Comparison of ENCODE assay signal across 28 mouse cellular contexts in genomic region chrX:60021007-60021406, GRCm38 (mm10). TPM values are rescaled to one million over a fixed set of nuclear protein-coding genes. Genes with fewer than 3 reads are reported as not detected.
A peak's percentile ranks its signal among the peaks of the same experiment; 100 is the strongest.
DNase-seq lines count a peak whose midpoint lies in the region; ATAC-seq and TF ChIP-seq lines count a peak whose summit lies in the region.
"Had no signal": no experiment of that assay in that cellular context is flagged by ENCODE, and none has a peak within 500 bp of the region (broad histone marks: within the 10 kb centered on the region; RNA-seq: fewer than 3 reads in every experiment).

No protein-coding gene starts in this region.

- TF ChIP-seq CTCF in layer of hippocampus, adult 2 months (conservative IDR thresholded peaks at IDR 0.05) = no peak

- ATAC-seq in common myeloid progenitor, adult 5-6 weeks (replicated peaks; ENCODE audit: low read depth, poor library complexity, severe bottlenecking) = 0 out of 2 replicates have a peak, but pooled peaks have one; percentile 36
- ATAC-seq in megakaryocyte, adult 5-6 weeks (ENCODE audit: poor library complexity, severe bottlenecking) = peak; percentile 77
- ATAC-seq: activated CD4-positive, CD25-positive, alpha-beta regulatory T cell, adult 4 months; forebrain, embryonic 14.5 days; forebrain, embryonic 16.5 days; Patski had no signal

- 89% methylated on average over 4 of the region's 4 CpGs for WGBS in limb, embryonic 10.5 days

- no peaks in the 10 kb centered on the region for H3K27me3 ChIP-seq in splenic B cell, adult 2 months (ENCODE audit: control insufficient read depth, insufficient read depth, low read length, poor library complexity, severe bottlenecking)
- H3K27me3 ChIP-seq in limb, embryonic 10.5 days (ENCODE audit: low read depth, poor library complexity, severe bottlenecking) = no peaks in the 10 kb centered on the region
- H3K27me3 ChIP-seq: embryonic facial prominence, embryonic 13.5 days; embryonic facial prominence, embryonic 15.5 days; forebrain, embryonic 12.5 days had no signal

- DNase-seq in 416B (ENCODE audit: low read depth) = peak; percentile 5
- peak; percentile 9 for DNase-seq in splenic B cell, adult 2 months (ENCODE audit: low read depth, low spot score)
- DNase-seq in layer of hippocampus, adult 2 months (ENCODE audit: low spot score in 2 of 2) = no peak
- DNase-seq in limb, embryonic 10.5 days (ENCODE audit: low spot score) = no peak
- DNase-seq in thymus, postnatal 0 days (ENCODE audit: low spot score) = no peak
- DNase-seq: adrenal gland, adult 8-10 months; adrenal gland, postnatal 14 days; adrenal gland, postnatal 36 days; cerebellum, adult 11-12 months; cerebellum, adult 2 months; cerebellum, adult 9-10 months; cerebellum, postnatal 10 days; cerebellum, postnatal 25 days; embryo, embryonic 11 days had no signal

- H3K4me3 ChIP-seq in layer of hippocampus, adult 2 months = no peak overlapping the region
- H3K4me3 ChIP-seq in limb, embryonic 10.5 days = no peak overlapping the region
- H3K4me3 ChIP-seq: embryonic facial prominence, embryonic 13.5 days; embryonic facial prominence, embryonic 15.5 days; erythroblast, embryonic 14.5 days; forebrain, embryonic 10.5 days; forebrain, embryonic 12.5 days had no signal

- no peaks in the 10 kb centered on the region for H3K4me1 ChIP-seq in limb, embryonic 10.5 days
- H3K4me1 ChIP-seq: embryonic facial prominence, embryonic 13.5 days; embryonic facial prominence, embryonic 15.5 days; forebrain, embryonic 12.5 days had no signal

- no peak overlapping the region for H3K27ac ChIP-seq in layer of hippocampus, adult 2 months
- H3K27ac ChIP-seq in limb, embryonic 10.5 days = no peak overlapping the region
- H3K27ac ChIP-seq: embryonic facial prominence, embryonic 13.5 days; embryonic facial prominence, embryonic 15.5 days; forebrain, embryonic 10.5 days; forebrain, embryonic 12.5 days had no signal

- H3K9me3 ChIP-seq in limb, embryonic 10.5 days (replicated peaks) = no peaks in the 10 kb centered on the region
- H3K9me3 ChIP-seq: embryonic facial prominence, embryonic 13.5 days; embryonic facial prominence, embryonic 15.5 days; forebrain, embryonic 10.5 days; forebrain, embryonic 12.5 days had no signal

- H3K36me3 ChIP-seq in splenic B cell, adult 2 months (ENCODE audit: control insufficient read depth, insufficient read depth, low read length, poor library complexity, severe bottlenecking) = no peaks in the 10 kb centered on the region
- no peaks in the 10 kb centered on the region for H3K36me3 ChIP-seq in limb, embryonic 10.5 days
- H3K36me3 ChIP-seq: embryonic facial prominence, embryonic 13.5 days; embryonic facial prominence, embryonic 15.5 days; forebrain, embryonic 10.5 days; forebrain, embryonic 12.5 days had no signal

RNA-seq across cellular contexts. Expression of gene F9, which starts 21.7 kb away (rescaled TPM):
- not detected in 2 replicates for total RNA-seq in common myeloid progenitor, adult 5-6 weeks (2017)
- not detected in 2 replicates for total RNA-seq in megakaryocyte, adult 5-6 weeks (2015)
- 0.04 TPM in 1 of 2 replicates, not detected in the other for total RNA-seq in megakaryocyte, adult 5-6 weeks (2017)
- under 1 TPM; 0.18 to 0.25 TPM for total RNA-seq in layer of hippocampus, adult 2 months (2021)
- polyA plus RNA-seq in limb, embryonic 10.5 days (2016; fragmentation: Nextera tagmentation; extraction: Ambion mirVana) = not detected in 2 replicates
- polyA plus RNA-seq in thymus, postnatal 0 days (2015; fragmentation: Nextera tagmentation; extraction: Ambion mirVana) = not detected in 2 replicates
- total RNA-seq: adrenal gland, postnatal 36 days; ES-E14 had no signal
- polyA plus RNA-seq: activated CD4-positive, CD25-positive, alpha-beta regulatory T cell, adult 4 months; C2C12; embryonic facial prominence, embryonic 11.5 days; embryonic facial prominence, embryonic 13.5 days; embryonic facial prominence, embryonic 15.5 days; erythroblast, embryonic 14.5 days; forebrain, embryonic 10.5 days; forebrain, embryonic 12.5 days; forebrain, embryonic 14.5 days; forebrain, embryonic 16.5 days; Patski had no signal

Comparison
In these comparisons a context has a peak if more than half of its experiments do, and no peak if none do; other contexts are left out.
1. DNase-seq: peak in 416B (single experiment) and splenic B cell, adult 2 months (single experiment); none in layer of hippocampus, adult 2 months (0 of 2), limb, embryonic 10.5 days (single experiment) and thymus, postnatal 0 days (single experiment).